Mouse (Mus musculus): ENCODE data around the gene Rnf150. TPM values are rescaled to one million over a fixed set of nuclear protein-coding genes. Genes with fewer than 3 reads are reported as not detected.

Rnf150 gene
- polyA plus RNA-seq, 1 experiment, result 3.5 TPM

GRCm38 (mm10) chr8:82945867-82946266 lies 82.7 kb downstream of the Rnf150 start:
- Histone ChIP-seq H3ac (ENCODE audit: control insufficient read depth, insufficient read length, low read depth) (no peak overlapping the region), H3K27me3 (ENCODE audit: control insufficient read depth, insufficient read depth, insufficient read length) (no peaks in the 10 kb centered on the region), H3K79me3 (ENCODE audit: low read depth) (no peaks in the 10 kb centered on the region), H3K36me3 (ENCODE audit: control insufficient read depth, insufficient read depth) (no peaks in the 10 kb centered on the region), H3K79me2 (ENCODE audit: control insufficient read depth, insufficient read depth) (peaks cover 5% of the 10 kb centered on the region), H3K4me3 (ENCODE audit: insufficient read depth, poor library complexity, severe bottlenecking) (no peak overlapping the region)
- TF ChIP-seq CTCF (IDR thresholded peaks at IDR 0.05; ENCODE audit: control insufficient read depth, insufficient read depth, insufficient read length) (no peak), CEBPB (IDR thresholded peaks at IDR 0.05; ENCODE audit: low read depth) (no peak), USF1 (IDR thresholded peaks at IDR 0.05; ENCODE audit: low read depth) (no peak), FOSL1 (IDR thresholded peaks at IDR 0.05; ENCODE audit: insufficient read depth, low read length, poor library complexity, severe bottlenecking) (no peak), MYOG (IDR thresholded peaks at IDR 0.05; ENCODE audit: control insufficient read depth, extremely low read depth, insufficient read length) (no peak), MYOD1 (IDR thresholded peaks at IDR 0.05; ENCODE audit: control insufficient read depth, insufficient read length, low read depth) (no peak), MAX (IDR thresholded peaks at IDR 0.05) (no peak)

- Histone ChIP-seq H3K79me2 (ENCODE audit: control insufficient read depth, insufficient read depth) (peaks cover 1% of the 10 kb centered on the region), H3K36me3 (ENCODE audit: control insufficient read depth, insufficient read depth) (no peaks in the 10 kb centered on the region), H3ac (ENCODE audit: control insufficient read depth, insufficient read length, low read depth) (no peak overlapping the region), H3K4me3 (ENCODE audit: insufficient read depth, poor library complexity, severe bottlenecking) (no peak overlapping the region), H3K27me3 (ENCODE audit: control insufficient read depth, insufficient read depth, insufficient read length) (no peaks in the 10 kb centered on the region), H3K79me3 (ENCODE audit: low read depth) (no peaks in the 10 kb centered on the region)
- no peak for TF ChIP-seq CTCF (IDR thresholded peaks at IDR 0.05; ENCODE audit: control insufficient read depth, insufficient read depth, insufficient read length)
- TF ChIP-seq CEBPB (IDR thresholded peaks at IDR 0.05; ENCODE audit: low read depth), result no peak
- no peak for TF ChIP-seq MYOG (IDR thresholded peaks at IDR 0.05; ENCODE audit: control insufficient read depth, extremely low read depth, insufficient read length)
- no peak for TF ChIP-seq USF1 (IDR thresholded peaks at IDR 0.05; ENCODE audit: low read depth)
- no peak for TF ChIP-seq MYOD1 (IDR thresholded peaks at IDR 0.05; ENCODE audit: control insufficient read depth, insufficient read length, low read depth)
Observed at GRCm38 (mm10) chr8:82946658-82947057, 83.5 kb downstream of the Rnf150 start.

- H3K27me3 ChIP-seq (ENCODE audit: control insufficient read depth, insufficient read depth, insufficient read length), result no peaks in the 10 kb centered on the region
- H3ac ChIP-seq (ENCODE audit: control insufficient read depth, insufficient read length, low read depth), result no peak overlapping the region
- TF ChIP-seq MYOD1 (IDR thresholded peaks at IDR 0.05; ENCODE audit: control insufficient read depth, insufficient read length, low read depth) (no peak), MAX (IDR thresholded peaks at IDR 0.05) (no peak), USF1 (IDR thresholded peaks at IDR 0.05; ENCODE audit: low read depth) (no peak), MYOG (IDR thresholded peaks at IDR 0.05; ENCODE audit: control insufficient read depth, extremely low read depth, insufficient read length) (no peak), CEBPB (IDR thresholded peaks at IDR 0.05; ENCODE audit: low read depth) (no peak), CTCF (IDR thresholded peaks at IDR 0.05; ENCODE audit: control insufficient read depth, insufficient read depth, insufficient read length) (no peak), FOSL1 (IDR thresholded peaks at IDR 0.05; ENCODE audit: insufficient read depth, low read length, poor library complexity, severe bottlenecking) (no peak)
- H3K79me3 ChIP-seq (ENCODE audit: low read depth), result no peaks in the 10 kb centered on the region
- H3K4me3 ChIP-seq (ENCODE audit: insufficient read depth, poor library complexity, severe bottlenecking), result no peak overlapping the region
- no peaks in the 10 kb centered on the region for H3K36me3 ChIP-seq (ENCODE audit: control insufficient read depth, insufficient read depth)
- no peaks in the 10 kb centered on the region for H3K79me2 ChIP-seq (ENCODE audit: control insufficient read depth, insufficient read depth)
Observed at GRCm38 (mm10) chr8:82955162-82955754, 92.1 kb downstream of the Rnf150 start.

- H3K27me3 ChIP-seq (ENCODE audit: control insufficient read depth, insufficient read depth, insufficient read length), result no peaks in the 10 kb centered on the region
- no peaks in the 10 kb centered on the region for H3K36me3 ChIP-seq (ENCODE audit: control insufficient read depth, insufficient read depth)
- TF ChIP-seq CTCF (IDR thresholded peaks at IDR 0.05; ENCODE audit: control insufficient read depth, insufficient read depth, insufficient read length), result no peak
- no peak for TF ChIP-seq MAX (IDR thresholded peaks at IDR 0.05)
- no peak for TF ChIP-seq USF1 (IDR thresholded peaks at IDR 0.05; ENCODE audit: low read depth)
- TF ChIP-seq MYOD1 (IDR thresholded peaks at IDR 0.05; ENCODE audit: control insufficient read depth, insufficient read length, low read depth), result no peak
- no peak for TF ChIP-seq FOSL1 (IDR thresholded peaks at IDR 0.05; ENCODE audit: insufficient read depth, low read length, poor library complexity, severe bottlenecking)
- no peak for TF ChIP-seq CEBPB (IDR thresholded peaks at IDR 0.05; ENCODE audit: low read depth)
- TF ChIP-seq MYOG (IDR thresholded peaks at IDR 0.05; ENCODE audit: control insufficient read depth, extremely low read depth, insufficient read length), result no peak
- H3ac ChIP-seq (ENCODE audit: control insufficient read depth, insufficient read length, low read depth), result no peak overlapping the region
- no peaks in the 10 kb centered on the region for H3K79me2 ChIP-seq (ENCODE audit: control insufficient read depth, insufficient read depth)
- H3K4me3 ChIP-seq (ENCODE audit: insufficient read depth, poor library complexity, severe bottlenecking), result no peak overlapping the region
- no peaks in the 10 kb centered on the region for H3K79me3 ChIP-seq (ENCODE audit: low read depth)
Observed at GRCm38 (mm10) chr8:82959491-82959890, 96.3 kb downstream of the Rnf150 start.

GRCm38 (mm10) chr8:82959980-82960610 lies 96.9 kb downstream of the Rnf150 start:
- Histone ChIP-seq H3K79me3 (ENCODE audit: low read depth) (no peaks in the 10 kb centered on the region), H3K79me2 (ENCODE audit: control insufficient read depth, insufficient read depth) (no peaks in the 10 kb centered on the region), H3K4me3 (ENCODE audit: insufficient read depth, poor library complexity, severe bottlenecking) (no peak overlapping the region), H3K36me3 (ENCODE audit: control insufficient read depth, insufficient read depth) (no peaks in the 10 kb centered on the region), H3ac (ENCODE audit: control insufficient read depth, insufficient read length, low read depth) (no peak overlapping the region), H3K27me3 (ENCODE audit: control insufficient read depth, insufficient read depth, insufficient read length) (no peaks in the 10 kb centered on the region)
- TF ChIP-seq CEBPB (IDR thresholded peaks at IDR 0.05; ENCODE audit: low read depth), result peak; percentile 55
- TF ChIP-seq MAX (IDR thresholded peaks at IDR 0.05), result no peak
- no peak for TF ChIP-seq USF1 (IDR thresholded peaks at IDR 0.05; ENCODE audit: low read depth)

- H3K79me3 ChIP-seq (ENCODE audit: low read depth), result no peaks in the 10 kb centered on the region
- TF ChIP-seq CTCF (IDR thresholded peaks at IDR 0.05; ENCODE audit: control insufficient read depth, insufficient read depth, insufficient read length) (no peak), CEBPB (IDR thresholded peaks at IDR 0.05; ENCODE audit: low read depth) (no peak), MAX (IDR thresholded peaks at IDR 0.05) (no peak), MYOG (IDR thresholded peaks at IDR 0.05; ENCODE audit: control insufficient read depth, extremely low read depth, insufficient read length) (no peak), USF1 (IDR thresholded peaks at IDR 0.05; ENCODE audit: low read depth) (no peak), MYOD1 (IDR thresholded peaks at IDR 0.05; ENCODE audit: control insufficient read depth, insufficient read length, low read depth) (no peak), FOSL1 (IDR thresholded peaks at IDR 0.05; ENCODE audit: insufficient read depth, low read length, poor library complexity, severe bottlenecking) (no peak)
Observed at GRCm38 (mm10) chr8:82964537-82964936, 101.4 kb downstream of the Rnf150 start.

More at GRCm38 (mm10) chr8:82964537-82964936, 101.4 kb downstream of the Rnf150 start:
- Histone ChIP-seq H3ac (ENCODE audit: control insufficient read depth, insufficient read length, low read depth) (no peak overlapping the region), H3K36me3 (ENCODE audit: control insufficient read depth, insufficient read depth) (no peaks in the 10 kb centered on the region), H3K27me3 (ENCODE audit: control insufficient read depth, insufficient read depth, insufficient read length) (no peaks in the 10 kb centered on the region), H3K4me3 (ENCODE audit: insufficient read depth, poor library complexity, severe bottlenecking) (no peak overlapping the region), H3K79me2 (ENCODE audit: control insufficient read depth, insufficient read depth) (no peaks in the 10 kb centered on the region)

All from C2C12 (cell line).